Mouse (Mus musculus): ENCODE data around the gene Vangl1.

Gene Vangl1

GRCm38 (mm10) chr3:102197746-102198145 is 6.7 kb downstream of the Vangl1 start:
- DNase-seq = no peak

- DNase-seq = no peak
Measured at GRCm38 (mm10) chr3:102197152-102197551, 7.3 kb downstream of the Vangl1 start.

GRCm38 (mm10) chr3:102196166-102196565 is 8.3 kb downstream of the Vangl1 start:
- DNase-seq = no peak

DNA sequence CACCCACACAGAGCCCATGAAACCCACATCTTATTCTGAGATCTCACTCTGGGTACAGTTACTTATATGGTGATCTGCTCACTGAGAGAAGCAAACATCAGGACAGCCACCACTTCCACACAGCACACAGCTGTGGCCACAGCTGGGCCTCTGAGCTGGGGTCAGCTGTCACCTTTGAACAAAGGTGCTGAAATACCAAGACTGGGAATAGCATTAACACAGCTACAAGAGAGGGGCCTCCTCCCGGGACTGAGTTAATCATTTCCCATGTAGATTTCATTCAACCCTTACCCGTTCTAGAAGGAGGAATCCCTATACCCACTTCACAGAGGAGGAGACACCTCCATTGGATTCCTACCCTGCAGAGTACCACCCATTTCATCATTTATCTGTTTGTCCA is 8.7 kb downstream of the Vangl1 start:
- no peak for DNase-seq

DNA sequence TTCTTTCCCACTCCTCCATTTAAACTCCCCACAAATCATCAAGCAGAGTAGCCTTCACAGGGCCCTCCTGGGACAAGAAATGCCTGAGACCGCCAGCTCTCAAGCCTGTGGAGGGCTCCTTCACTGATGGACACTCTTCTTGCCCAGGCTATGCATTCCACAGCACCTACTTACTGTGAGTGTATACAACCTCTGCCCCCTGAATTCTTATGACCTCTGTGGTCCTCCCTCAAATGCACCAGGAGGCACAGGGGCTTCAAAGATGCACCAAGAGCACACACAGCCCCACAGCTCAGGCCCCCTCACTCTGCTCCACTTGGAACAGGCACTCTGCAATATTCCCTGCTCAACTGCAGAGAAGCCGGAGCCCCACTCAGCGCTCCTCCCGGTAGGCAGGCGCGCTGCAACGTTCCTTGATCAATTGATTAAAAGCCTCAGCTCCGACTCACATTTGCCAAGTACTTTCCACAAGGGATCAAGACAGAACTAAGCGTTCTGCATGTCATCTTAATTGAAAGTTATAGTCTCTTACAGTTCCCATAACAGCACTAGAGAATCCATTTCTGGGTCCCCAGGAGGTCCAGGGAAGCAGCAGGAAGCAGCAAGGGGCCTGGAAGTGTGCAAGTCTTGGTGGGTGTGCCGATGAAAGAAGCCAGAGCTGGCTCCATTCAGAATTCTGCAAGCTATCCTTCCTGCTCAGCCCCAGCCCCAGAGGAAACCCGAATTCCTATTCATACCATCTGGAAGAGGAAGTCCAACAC is 10.0 kb downstream of the Vangl1 start:
- no peak for DNase-seq

DNA sequence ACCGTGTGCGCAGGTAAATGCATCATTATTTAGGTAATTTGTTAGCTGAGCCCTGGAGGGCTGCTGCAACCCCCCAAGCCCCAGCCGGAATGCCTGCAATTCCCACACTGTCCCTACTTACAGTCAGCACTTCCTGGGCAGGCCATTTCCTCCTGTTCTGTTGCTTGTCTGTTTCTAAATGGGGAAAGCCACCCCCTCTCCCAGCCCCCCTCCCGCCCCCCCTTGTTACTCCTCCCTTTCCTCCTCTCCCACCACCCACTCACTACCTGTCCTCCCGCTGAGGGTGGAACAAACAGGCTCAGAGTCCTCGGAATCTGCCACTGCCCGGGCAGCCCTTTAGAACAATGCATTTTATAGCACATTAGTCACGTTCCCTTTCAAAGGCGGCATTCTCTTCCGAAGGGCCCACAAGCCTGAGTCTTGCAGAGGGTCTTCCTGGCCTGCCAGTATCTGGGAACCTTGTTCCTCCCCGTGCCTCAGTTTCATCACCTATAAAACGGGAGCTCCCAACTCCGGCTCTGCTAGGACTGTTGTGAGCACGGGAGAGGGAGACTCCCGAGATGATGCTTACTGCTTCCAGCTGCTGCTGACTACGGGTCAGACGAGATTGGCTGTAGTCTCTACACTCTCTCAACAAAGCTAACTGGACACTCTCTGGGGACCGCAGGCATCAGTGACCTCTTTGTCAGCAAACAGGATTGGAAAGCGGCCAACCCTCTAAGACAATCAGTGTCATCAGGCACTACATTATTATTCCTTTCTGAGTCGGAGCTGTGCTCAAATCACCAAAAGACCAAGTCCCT is 10.8 kb downstream of the Vangl1 start:
- DNase-seq = no peak

GRCm38 (mm10) chr3:102192621-102193020 is 11.9 kb downstream of the Vangl1 start:
- no peak for DNase-seq

DNA sequence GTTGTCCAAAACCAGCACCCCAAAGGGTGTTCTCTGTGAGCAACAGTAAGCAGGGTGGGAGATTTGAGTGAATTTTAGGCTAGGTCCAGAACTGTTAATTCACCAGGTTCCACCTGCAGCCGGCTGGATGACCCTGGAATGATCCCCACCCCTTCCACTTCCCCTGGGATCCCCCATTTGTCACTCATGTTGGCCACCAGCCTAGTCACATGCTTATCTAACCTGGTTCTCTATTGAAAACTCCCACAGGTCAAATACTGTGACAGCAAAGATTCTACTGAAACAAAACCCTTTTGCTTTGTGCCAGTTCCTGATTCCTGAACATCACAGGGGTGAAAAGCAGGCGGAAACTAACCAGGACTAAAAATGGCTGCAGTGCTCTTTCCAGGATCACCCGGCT is 12.9 kb downstream of the Vangl1 start:
- no peak for DNase-seq

- DNase-seq = no peak
Measured at GRCm38 (mm10) chr3:102190642-102191041, 13.9 kb downstream of the Vangl1 start.

DNA sequence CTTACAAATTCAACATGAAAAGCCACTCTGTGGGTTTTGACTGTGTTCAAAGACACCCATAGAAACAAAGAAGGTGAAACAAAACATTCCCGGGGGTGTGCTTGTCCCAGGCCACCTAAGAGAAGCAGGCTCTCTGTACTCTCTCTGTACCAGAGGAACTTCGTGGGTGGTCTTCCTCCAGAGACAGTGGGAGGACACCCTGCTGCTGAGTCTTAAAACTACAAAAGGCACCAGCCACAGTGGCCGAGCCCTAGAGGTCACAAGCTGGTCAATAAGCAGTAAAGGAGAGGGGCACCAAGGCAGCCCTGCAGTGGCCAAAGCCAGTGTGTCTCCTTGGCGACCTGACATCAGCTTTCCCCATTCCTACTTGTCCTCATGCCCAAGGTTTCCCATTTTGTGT is 14.5 kb downstream of the Vangl1 start:
- DNase-seq = no peak

DNA sequence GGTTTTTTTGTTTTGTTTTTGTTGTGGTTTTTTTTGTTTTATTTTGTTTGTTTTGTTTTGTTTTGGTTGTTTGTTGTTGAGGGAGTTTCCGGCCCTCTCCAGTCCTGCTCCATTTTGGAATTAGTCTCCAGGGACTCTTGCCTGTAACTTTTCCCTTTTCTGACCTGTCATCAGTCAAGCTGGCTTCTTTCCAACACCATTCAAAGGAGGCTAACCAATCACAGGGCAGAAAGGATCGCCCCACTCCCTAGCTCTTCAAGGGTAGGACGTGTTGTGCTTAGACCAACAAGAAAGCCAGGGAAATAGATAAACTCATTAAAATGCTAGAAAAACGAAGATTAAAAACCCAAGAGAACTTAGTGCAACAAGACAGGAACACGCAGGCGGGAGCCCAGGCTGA is 15.5 kb downstream of the Vangl1 start:
- DNase-seq = no peak

DNA sequence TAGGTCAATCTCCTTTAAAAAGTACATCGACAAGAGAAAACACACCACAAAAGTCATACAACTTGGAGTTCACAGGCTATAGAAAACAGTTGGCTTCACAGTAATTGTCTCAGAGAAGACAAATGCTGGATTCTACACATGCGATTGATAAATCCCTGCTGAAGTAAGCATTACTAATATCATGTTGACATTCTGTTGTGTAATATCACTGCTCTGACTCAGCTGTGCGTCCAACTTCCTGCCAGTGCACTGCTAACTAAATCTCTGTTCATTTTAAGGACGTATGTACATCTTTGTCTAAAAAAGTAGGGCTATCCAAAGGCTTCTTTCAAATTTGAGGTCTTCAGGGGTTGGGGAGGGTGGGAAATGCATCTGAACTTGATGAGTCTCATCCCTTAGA is 17.1 kb downstream of the Vangl1 start:
- DNase-seq = no peak

- no peak for DNase-seq
Measured at GRCm38 (mm10) chr3:102184721-102185120, 19.8 kb downstream of the Vangl1 start.

DNA sequence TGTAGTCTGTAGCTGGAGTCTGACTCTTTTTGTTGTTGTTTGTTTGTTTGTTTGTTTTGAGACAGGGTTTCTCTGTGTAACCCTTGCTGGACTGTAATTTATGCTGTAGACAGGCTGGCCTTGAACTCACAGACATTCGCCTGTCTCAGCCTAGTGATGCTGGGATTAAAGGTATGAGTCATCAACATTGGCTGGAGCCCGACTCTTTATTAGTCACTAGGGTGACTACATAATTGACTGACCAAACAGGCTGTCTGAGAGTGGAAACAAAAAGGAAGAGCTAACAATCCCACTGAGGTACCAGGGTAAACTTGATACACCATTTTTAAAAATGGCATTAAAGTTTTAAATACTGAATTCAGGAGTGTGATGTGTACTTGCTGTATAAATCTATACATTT is 21.9 kb downstream of the Vangl1 start:
- no peak for DNase-seq

- DNase-seq = no peak
Measured at GRCm38 (mm10) chr3:102181191-102181590, 23.3 kb downstream of the Vangl1 start.

- no peak for DNase-seq
Measured at GRCm38 (mm10) chr3:102180746-102181145, 23.7 kb downstream of the Vangl1 start.

DNA sequence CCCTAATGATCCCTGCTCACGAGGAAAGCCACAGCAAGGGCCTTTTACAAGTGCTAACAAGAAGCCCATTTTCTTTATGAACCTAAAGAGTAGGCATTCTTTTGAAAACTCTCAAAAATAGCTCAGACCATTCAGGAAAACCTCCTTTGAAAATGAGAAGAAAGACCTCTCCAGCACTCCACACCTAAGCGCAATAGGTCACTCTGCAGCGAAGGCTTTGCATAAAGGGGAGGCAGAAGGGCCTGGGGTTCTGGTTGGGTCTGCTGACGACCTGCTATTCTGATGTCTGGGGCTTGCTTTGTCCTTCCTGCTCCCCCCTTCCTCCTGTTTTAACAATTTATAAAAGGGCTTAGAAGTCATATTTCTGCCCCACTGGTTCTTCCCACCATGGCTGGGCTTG is 24.6 kb downstream of the Vangl1 start:
- no peak for DNase-seq

- no peak for DNase-seq
Measured at GRCm38 (mm10) chr3:102177837-102178615, 26.5 kb downstream of the Vangl1 start.

DNA sequence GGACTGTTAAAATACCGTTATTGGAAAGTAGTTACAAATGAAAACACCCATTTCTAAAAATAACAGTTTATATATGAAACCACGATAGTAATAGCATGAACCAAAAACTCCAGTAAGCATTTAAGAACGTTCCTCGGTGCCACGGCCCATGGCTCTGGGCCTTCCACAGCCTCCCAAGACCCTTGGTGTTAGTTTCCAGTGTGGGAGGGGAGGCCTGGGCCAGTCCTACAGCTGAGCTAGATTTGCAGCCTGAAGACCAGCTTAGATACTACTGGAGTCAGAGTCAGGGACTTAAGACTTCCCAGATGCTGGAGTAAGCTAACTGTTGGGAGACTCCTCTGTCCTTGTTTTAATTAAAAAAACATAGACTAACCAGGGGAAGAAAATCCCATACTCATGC is 28.4 kb downstream of the Vangl1 start:
- no peak for DNase-seq

DNA sequence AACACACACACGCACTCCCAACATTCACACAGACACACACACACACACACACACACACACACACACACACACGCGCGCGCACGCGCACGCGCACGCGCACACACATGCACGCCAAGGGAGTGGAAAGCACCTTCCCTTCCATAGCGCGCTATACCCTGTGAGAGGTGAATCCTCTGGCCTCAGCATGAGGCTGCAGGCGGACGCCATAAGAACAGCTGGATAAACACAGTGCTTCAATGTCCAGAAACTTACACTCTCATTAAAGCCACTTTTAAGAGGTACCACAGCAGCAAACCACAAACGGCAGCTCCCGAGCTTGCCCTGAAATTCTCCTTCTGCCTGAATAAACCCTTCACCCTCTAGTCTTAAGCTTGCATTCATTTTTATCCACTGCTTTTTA is 28.8 kb downstream of the Vangl1 start:
- no peak for DNase-seq

GRCm38 (mm10) chr3:102174118-102174865 is 30.2 kb downstream of the Vangl1 start:
- DNase-seq = no peak

DNA sequence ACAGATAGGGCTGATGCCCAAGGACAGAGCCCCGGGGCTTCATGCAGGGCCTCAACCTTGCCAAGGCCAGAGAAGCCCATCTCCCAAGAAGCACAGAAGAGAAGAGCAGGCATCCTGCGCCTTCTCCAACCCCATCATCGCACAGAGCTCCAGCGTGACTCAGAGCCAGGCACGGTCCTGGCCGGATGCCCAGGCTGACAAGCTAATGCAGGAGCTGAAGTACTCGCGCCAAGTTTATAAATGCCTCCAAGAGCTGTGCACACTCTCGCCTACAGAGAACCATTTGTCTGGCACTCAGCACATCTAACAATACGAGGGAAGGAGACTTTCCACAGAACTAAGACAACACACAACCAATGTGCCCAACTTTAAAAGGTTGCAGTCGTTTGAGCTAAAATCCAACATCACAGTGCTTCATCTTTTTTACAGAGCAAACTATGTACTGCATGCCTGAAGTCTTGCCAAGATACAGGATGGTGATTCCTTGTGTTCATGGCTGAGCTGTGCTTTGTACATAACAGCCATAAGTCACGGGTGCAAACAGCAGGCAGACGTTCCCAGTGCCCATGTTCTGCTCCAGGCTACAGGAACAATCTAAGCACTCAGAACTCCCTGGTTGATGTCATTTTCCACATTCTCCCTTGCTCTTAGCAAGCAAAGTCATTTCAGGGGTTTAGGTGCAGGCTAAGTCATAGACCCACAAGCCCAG is 35.1 kb downstream of the Vangl1 start:
- DNase-seq = peak; percentile 89
